Mouse (Mus musculus) midbrain, embryonic 15.5 days (tissue): Measurements from ENCODE around the gene Herpud2. TPM values are rescaled to one million over a fixed set of nuclear protein-coding genes. Genes with fewer than 3 reads are reported as not detected.
"Not testable (repeated sequence)": the region's sequence is repeated elsewhere in the genome, so short reads cannot be mapped to it uniquely, and the experiment has no call there.

Experiments used
- ATAC-seq: fragments of 200-750 bp; cut with Nextera tagmentation; replicated peaks from 2 replicates; pipeline ENCODE4 v1.8.0; 2017; ENCODE audit warnings: moderate TSS enrichment
- H3K27ac ChIP-seq: fragments of 300-500 bp; sonication (generic); 2 replicates; pipeline ENCODE4 v1.5.1; 2015; ENCODE audit warnings: mild to moderate bottlenecking, inconsistent platforms
- H3K27me3 ChIP-seq: fragments of 300-500 bp; sonication (generic); replicated peaks from 2 replicates; pipeline ENCODE4 v1.6.1; 2015; ENCODE audit warnings: inconsistent platforms
- H3K36me3 ChIP-seq: fragments of 300-500 bp; sonication (generic); replicated peaks from 2 replicates; pipeline ENCODE4 v1.6.1; 2015; ENCODE audit warnings: inconsistent platforms
- H3K4me1 ChIP-seq: fragments of 300-500 bp; sonication (generic); 2 replicates; pipeline ENCODE4 v1.6.1; 2015; ENCODE audit warnings: inconsistent platforms
- H3K4me2 ChIP-seq: fragments of 300-500 bp; sonication (generic); 2 replicates; pipeline ENCODE4 v1.6.1; 2015; ENCODE audit warnings: inconsistent platforms, mild to moderate bottlenecking, moderate library complexity
- H3K4me3 ChIP-seq: fragments of 300-500 bp; sonication (generic); 2 replicates; pipeline ENCODE4 v1.5.1; 2015; ENCODE audit warnings: mild to moderate bottlenecking, inconsistent platforms
- H3K9ac ChIP-seq: fragments of 300-500 bp; sonication (generic); 2 replicates; pipeline ENCODE4 v1.6.1; 2015; ENCODE audit warnings: mild to moderate bottlenecking, inconsistent platforms
- H3K9me3 ChIP-seq: fragments of 300-500 bp; sonication (generic); 2 replicates; pipeline ENCODE4 v1.6.1; 2016; ENCODE audit warnings: inconsistent platforms
- WGBS: fragments of 180-500 bp; shearing (Covaris S2); methylation state at CpG from one replicate; pipeline ENCODE4 v1.1.7; 2015; ENCODE audit warnings: mixed read lengths; 5-methylcytosine and 5-hydroxymethylcytosine counted together
- polyA plus RNA-seq: library from polyadenylated mRNA; unstranded; fragments of >200 nt; fragmentation: Nextera tagmentation; extraction: Ambion mirVana; gene quantifications from 2 replicates; pipeline ENCODE4 v1.2.1, GENCODE M21; 2015

Herpud2 gene
- polyA plus RNA-seq, 1 experiment from 2014 or later, result 33.6 TPM

GRCm38 (mm10) chr9:25142041-25142440, 9.6 kb downstream of the Herpud2 start:
- no peaks in the 10 kb centered on the region for H3K9me3 ChIP-seq
- H3K27me3 ChIP-seq, result no peaks in the 10 kb centered on the region
- no peak overlapping the region for H3K27ac ChIP-seq
- no peak overlapping the region for H3K4me3 ChIP-seq
- no peak overlapping the region for H3K9ac ChIP-seq
- H3K4me2 ChIP-seq, result no peak overlapping the region
- WGBS, result 90% methylated on average over 3 of the region's 3 CpGs
- H3K36me3 ChIP-seq, result no peaks in the 10 kb centered on the region
- no peak for ATAC-seq
- H3K4me1 ChIP-seq, result peaks cover 8% of the 10 kb centered on the region

- H3K27ac ChIP-seq, result no peak overlapping the region
- H3K4me3 ChIP-seq, result no peak overlapping the region
- ATAC-seq, result no peak
- H3K9me3 ChIP-seq, result no peaks in the 10 kb centered on the region
- 73% methylated on average over 1 of the region's 1 CpGs for WGBS
- H3K36me3 ChIP-seq, result no peaks in the 10 kb centered on the region
- H3K27me3 ChIP-seq, result no peaks in the 10 kb centered on the region
- H3K4me1 ChIP-seq, result 0 out of 2 replicates have a peak, but pooled peaks cover 3% of the 10 kb centered on the region
- no peak overlapping the region for H3K9ac ChIP-seq
- H3K4me2 ChIP-seq, result no peak overlapping the region
Observed at GRCm38 (mm10) chr9:25140330-25140729, 11.3 kb downstream of the Herpud2 start.

- Histone ChIP-seq H3K36me3 (no peaks in the 10 kb centered on the region), H3K4me2 (no peak overlapping the region), H3K9ac (no peak overlapping the region), H3K4me1 (0 out of 2 replicates have a peak, but pooled peaks cover 3% of the 10 kb centered on the region), H3K4me3 (no peak overlapping the region), H3K9me3 (no peaks in the 10 kb centered on the region), H3K27me3 (no peaks in the 10 kb centered on the region), H3K27ac (no peak overlapping the region)
- 97% methylated on average over 1 of the region's 1 CpGs for WGBS
- ATAC-seq, result no peak
Observed at GRCm38 (mm10) chr9:25138900-25139299, 12.7 kb downstream of the Herpud2 start.

- H3K36me3 ChIP-seq, result no peaks in the 10 kb centered on the region
- H3K4me1 ChIP-seq, result no peaks in the 10 kb centered on the region
- no peak overlapping the region for H3K4me2 ChIP-seq
- H3K4me3 ChIP-seq, result no peak overlapping the region
- no peak overlapping the region for H3K9ac ChIP-seq
- H3K9me3 ChIP-seq, result no peaks in the 10 kb centered on the region
- H3K27me3 ChIP-seq, result no peaks in the 10 kb centered on the region
- 84% methylated on average over 4 of the region's 4 CpGs for WGBS
- ATAC-seq, result no peak
- no peak overlapping the region for H3K27ac ChIP-seq
Observed at GRCm38 (mm10) chr9:25132920-25133319, 18.7 kb downstream of the Herpud2 start.

- Histone ChIP-seq H3K4me3 (no peak overlapping the region), H3K27ac (no peak overlapping the region), H3K36me3 (no peaks in the 10 kb centered on the region), H3K4me2 (no peak overlapping the region), H3K4me1 (no peaks in the 10 kb centered on the region), H3K27me3 (no peaks in the 10 kb centered on the region), H3K9me3 (no peaks in the 10 kb centered on the region), H3K9ac (no peak overlapping the region)
- ATAC-seq, result no peak
Observed at GRCm38 (mm10) chr9:25132253-25132652, 19.4 kb downstream of the Herpud2 start.

- peaks cover 16% of the 10 kb centered on the region; the same call in 1 of the 2 replicates for H3K36me3 ChIP-seq
- no peaks in the 10 kb centered on the region for H3K4me1 ChIP-seq
- H3K9ac ChIP-seq, result no peak overlapping the region
- no peak overlapping the region for H3K4me3 ChIP-seq
- no peak for ATAC-seq
- WGBS, result 90% methylated on average over 2 of the region's 2 CpGs
- H3K9me3 ChIP-seq, result no peaks in the 10 kb centered on the region
- no peak overlapping the region for H3K4me2 ChIP-seq
- H3K27ac ChIP-seq, result no peak overlapping the region
- no peaks in the 10 kb centered on the region for H3K27me3 ChIP-seq
Observed at GRCm38 (mm10) chr9:25124048-25124447, 27.6 kb downstream of the Herpud2 start.

GRCm38 (mm10) chr9:25123590-25123989, 28.0 kb downstream of the Herpud2 start:
- H3K4me1 ChIP-seq, ATAC-seq: not testable (repeated sequence)
- WGBS, result 92% methylated on average over 1 of the region's 1 CpGs

GRCm38 (mm10) chr9:25104638-25105037, 47.0 kb downstream of the Herpud2 start:
- Histone ChIP-seq H3K4me2 (no peak overlapping the region), H3K4me3 (no peak overlapping the region), H3K9me3 (no peaks in the 10 kb centered on the region), H3K9ac (no peak overlapping the region), H3K36me3 (peaks cover 20% of the 10 kb centered on the region; the same call in 1 of the 2 replicates), H3K27me3 (no peaks in the 10 kb centered on the region), H3K4me1 (no peaks in the 10 kb centered on the region), H3K27ac (no peak overlapping the region)
- ATAC-seq, result no peak

More at GRCm38 (mm10) chr9:25123590-25123989, 28.0 kb downstream of the Herpud2 start:
- not testable (repeated sequence) for H3K9ac ChIP-seq, H3K4me2 ChIP-seq, H3K9me3 ChIP-seq, H3K27me3 ChIP-seq, H3K4me3 ChIP-seq, H3K27ac ChIP-seq
- peaks cover 16% of the 10 kb centered on the region; the same call in 1 of the 2 replicates for H3K36me3 ChIP-seq

- Histone ChIP-seq H3K27ac (no peak overlapping the region), H3K4me3 (no peak overlapping the region), H3K9me3 (no peaks in the 10 kb centered on the region), H3K4me2 (no peak overlapping the region), H3K9ac (no peak overlapping the region), H3K36me3 (peaks cover 14% of the 10 kb centered on the region; the same call in 1 of the 2 replicates), H3K4me1 (no peaks in the 10 kb centered on the region), H3K27me3 (no peaks in the 10 kb centered on the region)
- ATAC-seq, result no peak
- 97% methylated on average over 1 of the region's 1 CpGs for WGBS
Observed at GRCm38 (mm10) chr9:25102881-25103280, 48.7 kb downstream of the Herpud2 start.

- 79% methylated on average over 1 of the region's 1 CpGs for WGBS
Observed at GRCm38 (mm10) chr9:25090853-25091252, 60.8 kb downstream of the Herpud2 start.

GRCm38 (mm10) chr9:25089122-25089521, 62.5 kb downstream of the Herpud2 start, which contains the start of gene Gm10181:
TSS of gene Gm10181 (plus strand) at chr9:25089422.
- WGBS, result 86% methylated on average over 2 of the region's 2 CpGs
- H3K9me3 ChIP-seq, result no peaks in the 10 kb centered on the region
- no peak for ATAC-seq

More at GRCm38 (mm10) chr9:25090853-25091252, 60.8 kb downstream of the Herpud2 start:
- no peak overlapping the region for H3K4me3 ChIP-seq
- no peaks in the 10 kb centered on the region for H3K27me3 ChIP-seq
- H3K9ac ChIP-seq, result no peak overlapping the region
- no peak overlapping the region for H3K27ac ChIP-seq
- no peaks in the 10 kb centered on the region for H3K36me3 ChIP-seq
- ATAC-seq, result no peak
- no peak overlapping the region for H3K4me2 ChIP-seq
- no peaks in the 10 kb centered on the region for H3K9me3 ChIP-seq
- no peaks in the 10 kb centered on the region for H3K4me1 ChIP-seq

GRCm38 (mm10) chr9:25076505-25076904, 75.1 kb downstream of the Herpud2 start:
- no peak for ATAC-seq

More at GRCm38 (mm10) chr9:25089122-25089521, 62.5 kb downstream of the Herpud2 start, which contains the start of gene Gm10181:
- Histone ChIP-seq H3K4me1 (no peaks in the 10 kb centered on the region), H3K4me2 (no peak within 1 kb of the TSS), H3K9ac (no peak within 1 kb of the TSS), H3K36me3 (no peaks in the 10 kb centered on the region), H3K4me3 (no peak within 1 kb of the TSS), H3K27ac (no peak within 1 kb of the TSS), H3K27me3 (no peaks in the 10 kb centered on the region)

GRCm38 (mm10) chr9:25075977-25076376, 75.6 kb downstream of the Herpud2 start:
- WGBS, result 63% methylated on average over 3 of the region's 3 CpGs
- no peak overlapping the region for H3K4me3 ChIP-seq
- no peak overlapping the region for H3K9ac ChIP-seq
- no peak overlapping the region for H3K27ac ChIP-seq
- H3K36me3 ChIP-seq, result no peaks in the 10 kb centered on the region
- no peaks in the 10 kb centered on the region for H3K9me3 ChIP-seq
- H3K4me2 ChIP-seq, result no peak overlapping the region
- ATAC-seq, result no peak
- no peaks in the 10 kb centered on the region for H3K27me3 ChIP-seq
- H3K4me1 ChIP-seq, result no peaks in the 10 kb centered on the region

More at GRCm38 (mm10) chr9:25076505-25076904, 75.1 kb downstream of the Herpud2 start:
- no peaks in the 10 kb centered on the region for H3K36me3 ChIP-seq
- no peaks in the 10 kb centered on the region for H3K4me1 ChIP-seq
- H3K4me3 ChIP-seq, result no peak overlapping the region
- H3K9ac ChIP-seq, result no peak overlapping the region
- H3K27me3 ChIP-seq, result no peaks in the 10 kb centered on the region
- H3K27ac ChIP-seq, result no peak overlapping the region
- no peak overlapping the region for H3K4me2 ChIP-seq
- 92% methylated on average over 1 of the region's 1 CpGs for WGBS
- H3K9me3 ChIP-seq, result no peaks in the 10 kb centered on the region
